Mouse (Mus musculus): ENCODE results near the gene Tstd1.

DNA sequence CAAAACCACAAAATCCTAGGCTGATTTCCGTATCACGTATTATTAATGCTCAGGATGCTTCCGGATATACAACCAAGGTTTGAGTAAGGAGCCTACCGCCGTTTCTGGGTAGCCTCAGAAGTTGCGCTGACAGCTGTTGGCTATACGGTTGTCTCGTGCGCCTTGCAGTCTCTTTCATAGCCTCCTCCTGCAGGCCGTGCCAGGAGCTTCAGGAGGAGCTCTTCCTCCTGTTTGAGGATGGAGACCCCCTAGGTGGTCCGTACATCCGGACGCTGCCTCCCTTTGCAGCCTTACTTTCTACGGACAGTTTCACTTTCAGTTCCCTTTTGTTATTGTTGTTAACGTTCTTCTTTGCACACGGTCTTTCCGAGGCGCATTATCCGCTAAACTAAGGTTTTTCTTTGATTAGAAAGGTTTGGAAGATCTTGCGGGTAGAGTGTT, 6.7 kb upstream of the Tstd1 start:
- TF ChIP-seq POLR2A (IDR thresholded peaks at IDR 0.05; ENCODE audit: low read depth, low read length) = no peak; the same call in 1 of the 2 replicates
- TF ChIP-seq CTCF (IDR thresholded peaks at IDR 0.05; ENCODE audit: extremely low read depth, insufficient read length, insufficient replicate concordance, low read depth, low read length) = 0 out of 2 replicates have a peak, but pooled peaks have one; percentile 12

All from small intestine, adult 2 months (tissue).